Mouse (Mus musculus) CH12.LX (cell line): ENCODE measurements around the gene Gm20388.

Experiments used
- CTCF ChIP-seq, 2 experiments: IDR thresholded peaks in 1 of 2; conservative IDR thresholded peaks in 1 of 2; 2 replicates each; pipeline ENCODE4 v1.5.1; 2011 to 2012; ENCODE audit warnings: low read depth in 2 of 2, low read length in 2 of 2, improper control_type of control experiment in 1 of 2, inconsistent platforms in 1 of 2, mild to moderate bottlenecking in 1 of 2, moderate library complexity in 1 of 2
- HCFC1 ChIP-seq: IDR thresholded peaks from 2 replicates; pipeline ENCODE4 v1.6.1; 2012; ENCODE audit warnings: low read depth, mild to moderate bottlenecking, inconsistent platforms, low read length, improper control_type of control experiment
- POLR2A ChIP-seq: IDR thresholded peaks from 2 replicates; pipeline ENCODE4 v1.6.1; 2011; ENCODE audit warnings: low read depth, mild to moderate bottlenecking, improper control_type of control experiment, low read length
- RCOR1 ChIP-seq: conservative IDR thresholded peaks from 2 replicates; pipeline ENCODE4 v1.6.1; 2012; ENCODE audit warnings: low read depth, mild to moderate bottlenecking, inconsistent platforms, low read length, improper control_type of control experiment
- SMC3 ChIP-seq: IDR thresholded peaks from 2 replicates; pipeline ENCODE4 v1.6.1; 2011; ENCODE audit warnings: low read depth, low read length, improper control_type of control experiment
- TCF12 ChIP-seq: IDR thresholded peaks from 2 replicates; pipeline ENCODE4 v1.6.1; 2014; ENCODE audit warnings: low read depth, mild to moderate bottlenecking, inconsistent platforms, low read length, improper control_type of control experiment
- USF1 ChIP-seq: IDR thresholded peaks from 2 replicates; pipeline ENCODE4 v1.6.1; 2014; ENCODE audit warnings: low read depth, mild to moderate bottlenecking, inconsistent platforms, low read length, improper control_type of control experiment
- USF2 ChIP-seq: conservative IDR thresholded peaks from 2 replicates; pipeline ENCODE4 v1.6.1; 2011; ENCODE audit warnings: low read depth, low read length, improper control_type of control experiment
- ZMIZ1 ChIP-seq: IDR thresholded peaks from 2 replicates; pipeline ENCODE4 v1.6.1; 2012; ENCODE audit warnings: low read depth, mild to moderate bottlenecking, inconsistent platforms, low read length, improper control_type of control experiment
- ZNF384 ChIP-seq: IDR thresholded peaks from 2 replicates; pipeline ENCODE4 v1.6.1; 2012; ENCODE audit warnings: low read depth, low read length, improper control_type of control experiment, inconsistent platforms

DNA sequence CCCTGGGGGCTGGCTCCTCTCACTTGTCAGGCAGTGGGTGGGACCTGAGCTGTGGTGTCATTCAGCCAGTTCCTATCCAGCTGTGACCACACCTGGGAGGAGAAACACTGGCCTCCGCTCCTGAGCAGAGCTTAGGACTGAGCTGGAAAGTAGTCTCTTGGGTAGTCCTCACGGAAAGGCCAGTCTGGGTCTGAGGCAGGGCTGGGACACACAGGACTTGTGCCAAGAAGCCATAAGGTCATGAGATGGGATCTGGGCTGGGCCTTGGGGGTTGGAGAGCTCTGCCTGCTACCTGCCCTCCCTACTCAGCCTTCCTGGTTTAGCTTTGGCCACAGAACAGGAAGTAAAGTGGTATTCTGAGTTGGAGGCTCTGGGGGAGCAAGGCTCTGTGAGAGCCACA is 2716.3 kb downstream of the Gm20388 start:
- TF ChIP-seq POLR2A (no peak; the same call in 1 of the 2 replicates), CTCF (conservative IDR thresholded peaks at IDR 0.05 in 1 of 2, IDR thresholded peaks at IDR 0.05 in 1 of 2; ENCODE audit: low read depth in 2 of 2, low read length in 2 of 2) (no peak), RCOR1 (no peak), ZMIZ1 (no peak), TCF12 (peak; percentile 13; the same call in 1 of the 2 replicates), SMC3 (no peak), ZNF384 (no peak), USF1 (no peak), USF2 (no peak), HCFC1 (no peak)
